Mouse (Mus musculus) intestine, embryonic 16.5 days (tissue): Measurements from ENCODE around the gene Tmem86b. TPM values are rescaled to one million over a fixed set of nuclear protein-coding genes. Genes with fewer than 3 reads are reported as not detected.

Source experiments
- ATAC-seq: fragments of 200-750 bp; cut with Nextera tagmentation; 2 replicates; pipeline ENCODE4 v1.8.0; 2017; ENCODE audit warnings: moderate TSS enrichment, moderate library complexity
- H3K27ac ChIP-seq: fragments of 300-500 bp; sonication (generic); 2 replicates; pipeline ENCODE4 v1.5.1; 2014; ENCODE audit warnings: mild to moderate bottlenecking, low read length
- H3K27me3 ChIP-seq: fragments of 300-500 bp; sonication (generic); replicated peaks from 2 replicates; pipeline ENCODE4 v1.6.1; 2014; ENCODE audit warnings: low read length, control low read depth, mixed read lengths; ENCODE audit not compliant: control insufficient read depth, insufficient read depth
- H3K36me3 ChIP-seq: fragments of 300-500 bp; sonication (generic); 2 replicates; pipeline ENCODE4 v1.6.1; 2014; ENCODE audit warnings: low read length, control low read depth; ENCODE audit not compliant: control insufficient read depth, insufficient read depth
- H3K4me1 ChIP-seq: fragments of 300-500 bp; sonication (generic); 2 replicates; pipeline ENCODE4 v1.6.1; 2014; ENCODE audit warnings: low read length, control low read depth, mixed read lengths; ENCODE audit not compliant: control insufficient read depth, insufficient read depth
- H3K4me2 ChIP-seq: fragments of 300-500 bp; sonication (generic); 2 replicates; pipeline ENCODE4 v1.6.1; 2014; ENCODE audit warnings: low read depth, low read length, control low read depth
- H3K4me3 ChIP-seq: fragments of 300-500 bp; sonication (generic); 2 replicates; pipeline ENCODE4 v1.5.1; 2014; ENCODE audit warnings: mild to moderate bottlenecking, low read length
- H3K9ac ChIP-seq: fragments of 300-500 bp; sonication (generic); 2 replicates; pipeline ENCODE4 v1.6.1; 2014; ENCODE audit warnings: low read depth, low read length
- H3K9me3 ChIP-seq: fragments of 300-500 bp; sonication (generic); 2 replicates; pipeline ENCODE4 v1.6.1; 2016; ENCODE audit warnings: low read length, control low read depth; ENCODE audit not compliant: control insufficient read depth
- WGBS: fragments of 180-500 bp; shearing (Covaris S2); extraction: QIAGEN DNeasy Blood & Tissue Kit; methylation state at CpG from one replicate; pipeline ENCODE4 v1.1.7; 2014; 5-methylcytosine and 5-hydroxymethylcytosine counted together
- polyA plus RNA-seq: library from polyadenylated mRNA; unstranded; fragments of >200 nt; fragmentation: Nextera tagmentation; extraction: Ambion mirVana; gene quantifications from 2 replicates; pipeline ENCODE4 v1.2.1, GENCODE M21; 2015

Gene Tmem86b
- polyA plus RNA-seq, 1 experiment from 2014 or later, result 16.3 TPM

DNA sequence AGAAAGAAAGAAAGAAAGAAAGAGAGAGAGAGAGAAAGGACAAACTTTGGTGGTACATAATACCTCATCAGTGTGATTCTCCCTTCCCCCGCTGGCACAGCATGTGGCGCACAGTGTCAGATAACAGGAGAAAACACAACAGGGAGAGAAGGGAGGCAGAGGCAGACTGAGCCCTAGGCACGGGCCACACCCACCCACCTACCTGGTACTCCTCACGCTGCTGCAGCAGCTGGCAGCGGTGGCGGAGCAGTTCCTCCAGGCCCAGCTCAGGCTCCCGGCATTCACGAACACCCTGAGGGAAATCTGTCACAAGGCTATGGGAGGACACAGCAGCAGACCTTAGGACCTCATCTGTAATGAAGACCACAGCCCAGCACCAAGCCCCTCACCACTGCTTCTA lies 32.0 kb upstream of the Tmem86b start:
- Histone ChIP-seq H3K4me3 (no peak overlapping the region), H3K27me3 (no peaks in the 10 kb centered on the region), H3K27ac (no peak overlapping the region), H3K4me1 (peaks cover 7% of the 10 kb centered on the region), H3K9me3 (no peaks in the 10 kb centered on the region), H3K36me3 (peaks cover 5% of the 10 kb centered on the region), H3K4me2 (no peak overlapping the region), H3K9ac (no peak overlapping the region)
- 75% methylated on average over 8 of the region's 8 CpGs for WGBS
- ATAC-seq, result no peak

DNA sequence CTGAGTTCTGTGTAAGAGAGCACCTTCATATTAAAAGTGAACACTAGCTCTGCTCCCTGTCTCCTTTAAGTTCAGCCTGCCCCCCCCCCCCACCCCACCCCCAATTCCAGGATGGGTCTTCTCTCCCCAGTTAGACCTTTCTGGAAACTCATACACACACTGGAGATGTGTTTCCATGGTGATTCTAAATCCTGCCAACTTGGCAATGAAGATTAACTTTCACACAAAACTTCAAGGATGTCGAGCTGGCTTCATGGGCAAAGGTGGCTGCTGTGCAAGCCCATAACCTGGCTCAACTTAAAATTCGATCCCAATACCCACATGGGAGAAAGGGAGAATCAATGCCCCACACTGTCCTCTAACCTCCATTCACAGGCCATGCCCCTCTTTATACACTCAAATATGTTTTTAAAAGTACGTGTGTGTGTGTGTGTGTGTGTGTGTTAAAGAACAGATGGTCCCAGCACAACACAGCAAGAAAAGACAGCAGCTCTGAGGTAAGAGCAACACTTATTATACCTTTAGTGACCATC lies 28.8 kb upstream of the Tmem86b start:
- peak overlapping the region; percentile 94; the same call in 1 of the 2 replicates for H3K9ac ChIP-seq
- H3K4me1 ChIP-seq, result peaks cover 23% of the 10 kb centered on the region
- H3K4me3 ChIP-seq, result no peak overlapping the region; the same call in 1 of the 2 replicates
- ATAC-seq, result no peak
- no peaks in the 10 kb centered on the region for H3K9me3 ChIP-seq
- H3K36me3 ChIP-seq, result no peaks in the 10 kb centered on the region
- H3K27ac ChIP-seq, result 0 out of 2 replicates have a peak overlapping the region, but pooled peaks have one; percentile 95
- no peaks in the 10 kb centered on the region for H3K27me3 ChIP-seq
- H3K4me2 ChIP-seq, result peak overlapping the region; percentile 92
- 62% methylated on average over 3 of the region's 3 CpGs for WGBS

DNA sequence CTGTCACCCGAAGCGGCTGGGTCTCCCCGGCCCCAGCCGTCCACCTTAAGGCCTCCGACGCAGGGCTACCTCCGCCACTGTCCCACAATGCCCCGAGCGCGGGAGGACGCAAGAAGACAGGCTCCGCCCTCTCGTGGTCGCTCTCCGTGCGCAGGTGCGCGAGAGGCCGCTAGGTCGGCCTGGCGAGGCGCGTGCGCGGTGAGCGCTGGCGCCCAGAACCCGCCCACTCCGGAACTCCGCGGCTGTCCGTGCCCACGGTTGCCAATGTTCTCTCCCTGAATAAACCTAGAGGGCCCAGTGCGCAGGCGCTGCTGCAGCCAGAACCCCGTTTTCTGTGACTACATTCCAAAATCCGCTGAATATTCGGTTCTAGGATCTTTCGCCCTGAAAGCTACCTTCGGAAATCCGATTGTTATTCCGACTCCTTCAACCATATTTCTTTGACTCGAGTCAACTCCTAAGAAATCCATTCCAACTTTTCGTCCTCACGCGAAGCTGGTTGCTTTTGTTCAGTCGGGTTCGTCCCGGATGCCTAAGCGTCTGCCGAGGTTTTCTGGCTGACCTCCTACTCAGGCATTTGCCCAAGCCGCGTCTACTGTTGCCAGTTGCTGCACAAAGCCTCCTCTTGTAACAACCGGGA lies 27.8 kb upstream of the Tmem86b start, which contains the start of gene Ppp6r1:
Gene Ppp6r1 (minus strand): TSS at position 108 of the 640 bp plus-strand sequence.
- H3K4me2 ChIP-seq, result peak within 1 kb of the TSS; percentile 92
- peak within 1 kb of the TSS; percentile 94 for H3K9ac ChIP-seq
- peak within 1 kb of the TSS; percentile 81 for H3K4me3 ChIP-seq
- H3K27ac ChIP-seq, result peak within 1 kb of the TSS; percentile 95
- ATAC-seq, result peak; percentile 98
- H3K9me3 ChIP-seq, result no peaks in the 10 kb centered on the region
- H3K4me1 ChIP-seq, result peaks cover 29% of the 10 kb centered on the region
- WGBS, result under 1% methylated on average over 54 of the region's 54 CpGs
- no peaks in the 10 kb centered on the region for H3K27me3 ChIP-seq
- H3K36me3 ChIP-seq, result no peaks in the 10 kb centered on the region

DNA sequence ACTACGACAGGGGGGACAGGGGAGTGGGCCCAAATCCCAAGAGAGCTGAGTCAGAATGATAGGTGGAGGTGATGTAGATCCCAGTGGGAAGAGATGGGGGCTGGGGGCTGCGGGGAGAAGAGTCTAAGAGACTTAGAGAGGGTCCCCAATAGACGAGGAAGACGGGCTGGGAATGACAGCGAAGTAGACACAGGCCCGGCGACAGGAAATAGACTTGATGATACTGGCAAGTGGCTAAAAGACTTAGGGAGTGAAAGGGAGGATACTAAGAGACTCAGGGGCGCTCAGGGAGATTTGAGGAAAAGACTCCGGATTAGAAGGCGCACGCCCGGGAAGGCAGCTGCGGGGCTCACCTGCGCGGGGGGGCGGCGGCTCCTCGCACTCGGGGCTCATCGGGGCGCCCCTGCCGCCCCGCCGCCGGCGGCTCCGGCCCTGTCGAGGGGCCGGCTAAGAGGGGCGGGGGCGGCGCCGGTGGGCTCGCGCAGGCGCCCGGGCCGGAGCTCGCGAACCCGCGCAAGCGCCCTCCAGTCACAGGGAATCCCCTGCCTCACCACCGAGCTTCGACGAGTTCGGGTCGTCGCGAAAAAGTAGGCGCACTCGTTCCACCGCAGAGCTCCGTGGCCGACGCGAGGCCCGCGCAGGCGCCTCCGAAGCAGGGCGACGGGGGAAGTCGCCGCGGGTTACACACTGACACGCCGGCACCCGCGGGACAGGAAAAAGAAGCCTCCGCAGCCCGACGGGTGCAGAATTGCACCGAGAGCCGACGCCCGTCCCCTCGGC lies 27.1 kb upstream of the Tmem86b start:
- Histone ChIP-seq H3K4me2 (peak overlapping the region; percentile 92), H3K27me3 (no peaks in the 10 kb centered on the region), H3K4me1 (peaks cover 35% of the 10 kb centered on the region), H3K9ac (peak overlapping the region; percentile 94), H3K27ac (peak overlapping the region; percentile 95), H3K9me3 (no peaks in the 10 kb centered on the region), H3K36me3 (no peaks in the 10 kb centered on the region), H3K4me3 (peak overlapping the region; percentile 81)
- peak; percentile 66 for ATAC-seq
- WGBS, result under 1% methylated on average over 78 of the region's 78 CpGs

GRCm38 (mm10) chr7:4657521-4658127 lies 26.4 kb upstream of the Tmem86b start:
- Histone ChIP-seq H3K36me3 (no peaks in the 10 kb centered on the region), H3K27me3 (no peaks in the 10 kb centered on the region), H3K4me1 (peaks cover 37% of the 10 kb centered on the region), H3K9ac (peak overlapping the region; percentile 94), H3K27ac (peak overlapping the region; percentile 95), H3K9me3 (no peaks in the 10 kb centered on the region), H3K4me2 (peak overlapping the region; percentile 92), H3K4me3 (peak overlapping the region; percentile 81)
- 31% methylated on average over 9 of the region's 9 CpGs for WGBS
- ATAC-seq, result peak; percentile 6

- 39% methylated on average over 1 of the region's 1 CpGs for WGBS
- no peaks in the 10 kb centered on the region for H3K27me3 ChIP-seq
- H3K4me1 ChIP-seq, result peaks cover 38% of the 10 kb centered on the region
- no peaks in the 10 kb centered on the region for H3K9me3 ChIP-seq
- peak overlapping the region; percentile 92 for H3K4me2 ChIP-seq
- no peak overlapping the region for H3K27ac ChIP-seq
- no peaks in the 10 kb centered on the region for H3K36me3 ChIP-seq
- H3K4me3 ChIP-seq, result peak overlapping the region; percentile 81; the same call in 1 of the 2 replicates
- no peak for ATAC-seq
- 0 out of 2 replicates have a peak overlapping the region, but pooled peaks have one; percentile 94 for H3K9ac ChIP-seq
These were observed 25.6 kb upstream of the Tmem86b start for GRCm38 (mm10) chr7:4656818-4657217.

GRCm38 (mm10) chr7:4655916-4656315 lies 24.7 kb upstream of the Tmem86b start:
- Histone ChIP-seq H3K27ac (no peak overlapping the region), H3K9me3 (no peaks in the 10 kb centered on the region), H3K9ac (no peak overlapping the region), H3K4me1 (peaks cover 38% of the 10 kb centered on the region), H3K27me3 (no peaks in the 10 kb centered on the region), H3K4me3 (no peak overlapping the region), H3K4me2 (no peak overlapping the region), H3K36me3 (no peaks in the 10 kb centered on the region)
- no peak for ATAC-seq
- WGBS, result 93% methylated on average over 1 of the region's 1 CpGs

DNA sequence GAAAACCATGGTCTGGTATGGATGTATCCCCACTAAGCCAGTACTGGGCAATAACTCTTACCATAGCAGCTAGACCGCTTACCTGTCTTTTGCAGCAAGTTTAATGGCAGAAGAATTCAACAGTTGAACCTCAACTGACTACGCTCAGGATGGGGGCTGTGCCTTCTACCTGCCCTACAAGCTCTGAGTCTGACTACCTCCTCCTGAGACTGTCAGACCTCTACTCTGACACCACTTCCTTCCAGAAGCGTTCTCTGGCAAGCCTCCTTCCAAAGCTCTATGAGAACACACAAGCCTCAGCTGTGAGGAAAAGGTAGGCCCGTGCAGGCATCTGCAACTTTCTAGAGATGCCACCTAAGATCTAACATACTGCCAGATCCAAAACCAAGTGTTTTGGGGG lies 24.2 kb upstream of the Tmem86b start:
- Histone ChIP-seq H3K27ac (no peak overlapping the region), H3K27me3 (no peaks in the 10 kb centered on the region), H3K4me3 (no peak overlapping the region), H3K36me3 (no peaks in the 10 kb centered on the region), H3K9ac (no peak overlapping the region), H3K9me3 (no peaks in the 10 kb centered on the region), H3K4me1 (peaks cover 38% of the 10 kb centered on the region), H3K4me2 (no peak overlapping the region)
- no peak for ATAC-seq
- WGBS, result 79% methylated on average over 4 of the region's 4 CpGs

GRCm38 (mm10) chr7:4654221-4654620 lies 23.0 kb upstream of the Tmem86b start:
- Histone ChIP-seq H3K4me2 (no peak overlapping the region), H3K9ac (0 out of 2 replicates have a peak overlapping the region, but pooled peaks have one; percentile 0), H3K27me3 (no peaks in the 10 kb centered on the region), H3K27ac (peak overlapping the region; percentile 46; the same call in 1 of the 2 replicates), H3K9me3 (no peaks in the 10 kb centered on the region), H3K36me3 (no peaks in the 10 kb centered on the region), H3K4me1 (peaks cover 32% of the 10 kb centered on the region), H3K4me3 (no peak overlapping the region)
- WGBS, result 84% methylated on average over 2 of the region's 2 CpGs
- no peak for ATAC-seq
